Mouse (Mus musculus): Measurements from ENCODE around the gene Gid8. TPM values are rescaled to one million over a fixed set of nuclear protein-coding genes. Genes with fewer than 3 reads are reported as not detected.
"Not testable (repeated sequence)": the region's sequence is repeated elsewhere in the genome, so short reads cannot be mapped to it uniquely, and the experiment has no call there.

Gene Gid8
- total and polyA plus RNA-seq, 3 experiments: 15.6 to 44.1 (median 32.1) TPM

- Histone ChIP-seq H3K9ac (ENCODE audit: insufficient read depth, low read depth) (0 out of 2 replicates have a peak overlapping the region, but pooled peaks have one; percentile 97), H3K4me2 (ENCODE audit: insufficient read depth, low read depth, poor library complexity, severe bottlenecking) (no peak overlapping the region), H3K4me3 (replicated peaks in 1 of 3; ENCODE audit: low read depth in 2 of 3, low read length in 2 of 3, poor library complexity in 1 of 3) (no peak overlapping the region), H3K79me2 (replicated peaks; ENCODE audit: control insufficient read depth, extremely low read depth, insufficient read depth, poor library complexity, severe bottlenecking) (peaks cover 49% of the 10 kb centered on the region), H3K9me3 (replicated peaks; ENCODE audit: low read length) (no peaks in the 10 kb centered on the region), H3K36me3 (replicated peaks in 1 of 2; ENCODE audit: control insufficient read depth in 1 of 2, insufficient read depth in 1 of 2, low read length in 1 of 2) (peaks cover 20 to 39% of the 10 kb centered on the region in 2 experiments), H3K27me3 (replicated peaks) (no peaks in the 10 kb centered on the region), H3K27ac (ENCODE audit: insufficient read depth, low read depth) (no peak overlapping the region), H3K4me1 (ENCODE audit: control insufficient read depth in 1 of 2, insufficient read depth in 2 of 2) (peaks cover 0 to 32% of the 10 kb centered on the region in 2 experiments; a peak in 2 of 4 replicates)
- no peak for DNase-seq (ENCODE audit: extremely low read depth)
- in situ Hi-C loops (cut with MboI; ENCODE audit: low pct_ligation_motif_present, low pct_unique_long_range_greater_than_20kb, low sequenced_read_pairs) (loop anchor here (25.0 kb wide), 1 partner anchor 650 kb away; the partner anchor contains the start of genes Arfrp1 and Zgpat), dilution Hi-C loops (cut with MboI; ENCODE audit: extremely low pct_ligation_motif_present, extremely low pct_unique_long_range_greater_than_20kb, low sequenced_read_pairs) (no loop called here)
- TF ChIP-seq ZC3H11A (IDR thresholded peaks at IDR 0.05; ENCODE audit: low read depth, low read length) (no peak), IRF4 (IDR thresholded peaks at IDR 0.05; ENCODE audit: low read depth, low read length) (no peak), RAD21 (IDR thresholded peaks at IDR 0.05; ENCODE audit: low read depth, low read length) (no peak), CTCF (conservative IDR thresholded peaks at IDR 0.05 in 1 of 2, IDR thresholded peaks at IDR 0.05 in 1 of 2; ENCODE audit: low read depth in 2 of 2, low read length in 2 of 2) (no peak), SMC3 (IDR thresholded peaks at IDR 0.05; ENCODE audit: low read depth, low read length) (no peak), ZMIZ1 (IDR thresholded peaks at IDR 0.05; ENCODE audit: low read depth, low read length) (no peak), ZNF384 (IDR thresholded peaks at IDR 0.05; ENCODE audit: low read depth, low read length) (no peak), JUN (IDR thresholded peaks at IDR 0.05; ENCODE audit: insufficient read depth, low read depth, low read length) (no peak), PAX5 (IDR thresholded peaks at IDR 0.05; ENCODE audit: low read length) (no peak), TCF12 (IDR thresholded peaks at IDR 0.05; ENCODE audit: low read depth, low read length) (no peak), MXI1 (IDR thresholded peaks at IDR 0.05; ENCODE audit: low read depth, low read length) (no peak), E2F4 (IDR thresholded peaks at IDR 0.05; ENCODE audit: insufficient replicate concordance, low read depth, low read length) (no peak), JUND (conservative IDR thresholded peaks at IDR 0.05; ENCODE audit: low read depth, low read length) (no peak), ZKSCAN1 (IDR thresholded peaks at IDR 0.05; ENCODE audit: borderline replicate concordance, low read depth, low read length) (no peak)
Measured at GRCm38 (mm10) chr2:180712037-180712689, 2.2 kb downstream of the Gid8 start.

GRCm38 (mm10) chr2:180722748-180723147, 12.8 kb downstream of the Gid8 start:
- H3K9ac ChIP-seq (ENCODE audit: insufficient read depth, low read depth); H3K27ac ChIP-seq (ENCODE audit: insufficient read depth, low read depth); DNase-seq (ENCODE audit: extremely low read depth); H3K4me2 ChIP-seq (ENCODE audit: insufficient read depth, low read depth, poor library complexity, severe bottlenecking); H3K4me3 ChIP-seq (replicated peaks in 1 of 3; ENCODE audit: low read depth in 2 of 3, low read length in 2 of 3, poor library complexity in 1 of 3); H3K9me3 ChIP-seq (replicated peaks; ENCODE audit: low read length); dilution Hi-C loops (cut with MboI; ENCODE audit: extremely low pct_ligation_motif_present, extremely low pct_unique_long_range_greater_than_20kb, low sequenced_read_pairs); H3K79me2 ChIP-seq (replicated peaks; ENCODE audit: control insufficient read depth, extremely low read depth, insufficient read depth, poor library complexity, severe bottlenecking); H3K27me3 ChIP-seq (replicated peaks): not testable (repeated sequence)
- in situ Hi-C loops (cut with MboI; ENCODE audit: low pct_ligation_motif_present, low pct_unique_long_range_greater_than_20kb, low sequenced_read_pairs): loop anchor here (25.0 kb wide), 1 partner anchor 640 kb away; the partner anchor contains the start of genes Arfrp1 and Zgpat
- peaks cover 16 to 36% of the 10 kb centered on the region in 2 experiments for H3K4me1 ChIP-seq (ENCODE audit: control insufficient read depth in 1 of 2, insufficient read depth in 2 of 2)
- peaks cover 37 to 61% of the 10 kb centered on the region in 2 experiments for H3K36me3 ChIP-seq (replicated peaks in 1 of 2; ENCODE audit: control insufficient read depth in 1 of 2, insufficient read depth in 1 of 2, low read length in 1 of 2)

All from CH12.LX (cell line).